8 mouse cellular contexts compared by ENCODE assay signal in the genomic region with DNA sequence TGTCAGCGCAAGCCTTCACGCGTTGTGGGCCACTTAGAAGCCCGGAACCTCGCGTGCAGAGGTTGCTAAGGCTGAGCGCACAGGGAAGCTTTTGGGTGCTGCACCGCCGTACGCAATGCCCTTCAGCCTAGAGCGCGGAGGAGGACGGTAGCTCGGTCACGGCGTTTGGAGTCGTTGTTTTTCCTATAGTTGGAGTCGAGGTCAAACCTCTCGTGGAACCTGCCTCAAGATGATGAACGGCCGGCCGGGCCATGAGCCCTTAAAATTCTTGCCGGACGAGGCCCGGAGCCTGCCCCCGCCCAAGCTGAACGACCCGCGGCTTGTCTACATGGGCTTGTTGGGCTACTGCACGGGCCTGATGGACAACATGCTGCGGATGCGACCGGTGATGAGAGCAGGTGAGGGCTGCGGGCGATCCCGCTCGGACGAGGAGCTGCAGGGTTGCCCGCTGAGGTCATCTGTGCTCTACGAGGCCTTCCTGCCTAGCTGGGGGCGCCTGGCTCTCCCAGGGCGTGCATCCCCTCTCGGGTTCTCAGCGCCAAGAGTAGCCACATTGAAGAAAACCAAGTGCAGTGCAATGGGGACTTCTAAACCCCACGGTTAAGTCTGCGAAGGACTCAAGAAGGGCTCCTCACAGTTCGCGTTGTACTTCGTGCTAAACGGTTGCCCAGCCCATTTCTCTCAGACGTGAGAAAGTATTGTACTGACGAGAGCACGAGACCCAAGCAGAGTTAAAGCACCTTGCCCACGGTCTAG. TPM values are rescaled to one million over a fixed set of nuclear protein-coding genes. Genes with fewer than 3 reads are reported as not detected.
DNase-seq lines count a peak whose midpoint lies in the region; ATAC-seq and TF ChIP-seq lines count a peak whose summit lies in the region.

Gene Ndufc2, plus strand, starts transcription at position 44 of the 756 bp plus-strand sequence.

- peak; percentile 79 for DNase-seq in layer of hippocampus, adult 11-12 months (ENCODE audit: low spot score)
- DNase-seq in layer of hippocampus, adult 9-10 months (ENCODE audit: low spot score), result no peak
- DNase-seq in embryo, embryonic 11 days, result peak; percentile 92
- DNase-seq in gastrocnemius, postnatal 36 days, result peak; percentile 65 to 70
- peak; percentile 64 to 67 for DNase-seq in spleen, adult 2 months (ENCODE audit: low read depth in 1 of 2, low spot score in 2 of 2)

- WGBS in intestine, embryonic 15.5 days, result under 1% methylated on average over 54 of the region's 54 CpGs
- WGBS in limb, embryonic 12.5 days, result under 1% methylated on average over 54 of the region's 54 CpGs
- under 1% methylated on average over 54 of the region's 54 CpGs for WGBS in midbrain, embryonic 15.5 days
- under 1% methylated on average over 54 of the region's 54 CpGs for WGBS in spleen, adult 2 months

- TF ChIP-seq POLR2A in spleen, adult 2 months (IDR thresholded peaks at IDR 0.05; ENCODE audit: low read depth, low read length), result peak; percentile 68; the same call in 1 of the 2 replicates

- H3K36me3 ChIP-seq in intestine, embryonic 15.5 days, result peaks cover 8% of the 10 kb centered on the region; the same call in 1 of the 2 replicates
- peaks cover 25% of the 10 kb centered on the region for H3K36me3 ChIP-seq in limb, embryonic 12.5 days
- H3K36me3 ChIP-seq in midbrain, embryonic 15.5 days (replicated peaks), result 0 out of 2 replicates have a peak, but pooled peaks cover 3% of the 10 kb centered on the region
- no peaks in the 10 kb centered on the region for H3K36me3 ChIP-seq in spleen, adult 2 months (ENCODE audit: control insufficient read depth, insufficient read depth, low read length)

- peak within 1 kb of the TSS; percentile 61 for H3K4me2 ChIP-seq in intestine, embryonic 15.5 days (replicated peaks)
- peak within 1 kb of the TSS; percentile 74 for H3K4me2 ChIP-seq in limb, embryonic 12.5 days
- H3K4me2 ChIP-seq in midbrain, embryonic 15.5 days, result peak within 1 kb of the TSS; percentile 56

- peak within 1 kb of the TSS; percentile 88 for H3K27ac ChIP-seq in intestine, embryonic 15.5 days
- peak within 1 kb of the TSS; percentile 79 for H3K27ac ChIP-seq in limb, embryonic 12.5 days
- peak within 1 kb of the TSS; percentile 87 for H3K27ac ChIP-seq in midbrain, embryonic 15.5 days
- H3K27ac ChIP-seq in spleen, adult 2 months (ENCODE audit: insufficient read depth, low read length), result peak within 1 kb of the TSS; percentile 70

- H3K27me3 ChIP-seq in intestine, embryonic 15.5 days (replicated peaks), result no peaks in the 10 kb centered on the region
- H3K27me3 ChIP-seq in limb, embryonic 12.5 days, result no peaks in the 10 kb centered on the region
- no peaks in the 10 kb centered on the region for H3K27me3 ChIP-seq in midbrain, embryonic 15.5 days (replicated peaks)
- H3K27me3 ChIP-seq in spleen, adult 2 months (ENCODE audit: control insufficient read depth, insufficient read depth, low read length), result no peaks in the 10 kb centered on the region

- H3K9me3 ChIP-seq in intestine, embryonic 15.5 days, result no peaks in the 10 kb centered on the region
- peaks cover 8% of the 10 kb centered on the region for H3K9me3 ChIP-seq in limb, embryonic 12.5 days
- no peaks in the 10 kb centered on the region for H3K9me3 ChIP-seq in midbrain, embryonic 15.5 days

- H3K4me3 ChIP-seq in intestine, embryonic 15.5 days (replicated peaks), result peak within 1 kb of the TSS; percentile 88
- peak within 1 kb of the TSS; percentile 74 for H3K4me3 ChIP-seq in limb, embryonic 12.5 days (replicated peaks)
- peak within 1 kb of the TSS; percentile 80 for H3K4me3 ChIP-seq in midbrain, embryonic 15.5 days
- peak within 1 kb of the TSS; percentile 87 for H3K4me3 ChIP-seq in spleen, adult 2 months (ENCODE audit: extremely low read depth, insufficient read depth, insufficient read length)

- ATAC-seq in intestine, embryonic 15.5 days, result peak; percentile 96
- ATAC-seq in limb, embryonic 12.5 days (ENCODE audit: insufficient number of reproducible peaks, insufficient read depth, low FRiP score, low TSS enrichment, low read depth), result peak; percentile 86
- ATAC-seq in midbrain, embryonic 15.5 days (replicated peaks), result peak; percentile 97

- H3K4me1 ChIP-seq in intestine, embryonic 15.5 days (replicated peaks), result peaks cover 13% of the 10 kb centered on the region; the same call in 1 of the 2 replicates
- H3K4me1 ChIP-seq in limb, embryonic 12.5 days (replicated peaks), result peaks cover 13% of the 10 kb centered on the region
- H3K4me1 ChIP-seq in midbrain, embryonic 15.5 days, result peaks cover 22% of the 10 kb centered on the region
- peaks cover 6% of the 10 kb centered on the region for H3K4me1 ChIP-seq in spleen, adult 2 months (ENCODE audit: control insufficient read depth, insufficient read depth, insufficient read length)

- no peak for TF ChIP-seq CTCF in spleen, adult 2 months (IDR thresholded peaks at IDR 0.05; ENCODE audit: extremely low read depth, insufficient read depth, insufficient read length, insufficient replicate concordance)

- intact Hi-C loops in gastrocnemius, postnatal 36 days (cut with DNase I), result no loop called here

- H3K9ac ChIP-seq in intestine, embryonic 15.5 days, result peak within 1 kb of the TSS; percentile 97
- H3K9ac ChIP-seq in limb, embryonic 12.5 days (replicated peaks), result peak within 1 kb of the TSS; percentile 94
- peak within 1 kb of the TSS; percentile 98 for H3K9ac ChIP-seq in midbrain, embryonic 15.5 days

RNA-seq across cellular contexts. Expression of gene Ndufc2, which starts in this region (rescaled TPM):
- 100 to 1,000 TPM; 297 to 299 TPM for total RNA-seq in gastrocnemius, postnatal 36 days (2021)
- 372 and 444 TPM in 2 replicates for polyA plus RNA-seq in intestine, embryonic 15.5 days (2015; fragmentation: Nextera tagmentation; extraction: Ambion mirVana)
- polyA plus RNA-seq in limb, embryonic 12.5 days (2016; fragmentation: Nextera tagmentation; extraction: Ambion mirVana), result 365 and 384 TPM in 2 replicates
- 377 and 384 TPM in 2 replicates for polyA plus RNA-seq in midbrain, embryonic 15.5 days (2015; fragmentation: Nextera tagmentation; extraction: Ambion mirVana)
- 46.4 and 67.0 TPM in 2 replicates for polyA plus RNA-seq in spleen, adult 2 months (2012; rRNA removed)
